Mouse (Mus musculus): ENCODE results near the gene Fbxw7.

DNA sequence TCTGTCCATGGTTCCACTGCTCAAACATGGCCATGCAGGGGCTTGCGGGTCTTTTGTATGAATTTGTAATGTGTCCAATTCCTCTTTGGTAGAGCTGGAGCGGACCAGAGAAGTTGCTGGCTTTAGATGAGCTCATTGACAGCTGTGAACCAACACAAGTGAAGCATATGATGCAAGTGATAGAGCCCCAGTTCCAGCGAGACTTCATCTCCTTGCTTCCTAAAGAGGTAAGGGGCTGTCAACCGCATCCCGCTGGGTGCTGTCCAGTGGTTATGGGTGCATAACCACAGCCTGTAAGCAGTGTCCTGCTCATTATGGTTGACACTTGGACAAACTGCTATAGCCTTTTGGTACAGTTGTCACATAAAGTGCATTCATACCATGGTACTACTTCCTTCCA is 150.1 kb downstream of the Fbxw7 start:
- TF ChIP-seq CTCF (IDR thresholded peaks at IDR 0.05; ENCODE audit: extremely low read depth, insufficient read depth, insufficient read length, insufficient replicate concordance) (no peak), POLR2A (IDR thresholded peaks at IDR 0.05; ENCODE audit: low read depth, low read length) (no peak)

Data from spleen, adult 2 months (tissue).